Mouse (Mus musculus): Measurements from ENCODE around the gene Vmn2r44.
"Not testable (repeated sequence)": the region's sequence is repeated elsewhere in the genome, so short reads cannot be mapped to it uniquely, and the experiment has no call there.

Vmn2r44 gene

GRCm38 (mm10) chr7:8383233-8383632, at the start of gene Vmn2r44:
Gene Vmn2r44 (minus strand): TSS chr7:8383333.
- not testable (repeated sequence) for DNase-seq (ENCODE audit: low spot score)

GRCm38 (mm10) chr7:8357879-8358278, 25.3 kb downstream of the Vmn2r44 start:
- not testable (repeated sequence) for DNase-seq (ENCODE audit: low spot score)
